Mouse (Mus musculus) liver, embryonic 14.5 days (tissue): ENCODE results near the gene Calr4.

Source experiments
- CTCF ChIP-seq: IDR thresholded peaks from 2 replicates; pipeline ENCODE4 v1.5.1; 2016; ENCODE audit warnings: antibody characterized with exemption, low read depth, control low read depth
- EP300 ChIP-seq: IDR thresholded peaks from 2 replicates; pipeline ENCODE4 v1.6.1; 2016; ENCODE audit warnings: antibody characterized with exemption, low read depth

- TF ChIP-seq EP300 (no peak), CTCF (no peak)
Observed at GRCm38 (mm10) chr4:109225606-109226005, 8.7 kb upstream of the Calr4 start.
